Mouse (Mus musculus) cortical plate, adult 2 months (tissue): ENCODE results near the gene Dyrk3. TPM values are rescaled to one million over a fixed set of nuclear protein-coding genes. Genes with fewer than 3 reads are reported as not detected.

Source experiments
- H3K27ac ChIP-seq: fragments of 200-500 bp; 2 replicates; pipeline ENCODE4 v1.5.1; 2012; ENCODE audit warnings: low read length, control low read depth, inconsistent platforms; ENCODE audit not compliant: insufficient read depth
- H3K4me1 ChIP-seq: fragments of 200-500 bp; 2 replicates; pipeline ENCODE4 v1.6.1; 2011; ENCODE audit warnings: low read length; ENCODE audit not compliant: control insufficient read depth, insufficient read depth
- H3K4me3 ChIP-seq: fragments of 200-500 bp; 2 replicates; pipeline ENCODE4 v1.5.1; 2011; ENCODE audit warnings: mild to moderate bottlenecking, low read length, control low read depth; ENCODE audit not compliant: insufficient read depth
- CTCF ChIP-seq: fragments of 200-500 bp; IDR thresholded peaks from 2 replicates; pipeline ENCODE4 v1.5.1; 2011; ENCODE audit warnings: mild to moderate bottlenecking, control low read depth, low read length; ENCODE audit not compliant: insufficient read depth; ENCODE audit errors: extremely low read depth
- POLR2A ChIP-seq: fragments of 200-500 bp; IDR thresholded peaks from 2 replicates; pipeline ENCODE4 v1.6.1; 2011; ENCODE audit warnings: mild to moderate bottlenecking, low read length, control low read depth; ENCODE audit not compliant: insufficient read depth; ENCODE audit errors: extremely low read depth
- polyA plus RNA-seq: library from polyadenylated mRNA; depleted of rRNA; stranded (reverse); fragments of >200 nt; gene quantifications from 2 replicates; pipeline ENCODE4 v1.2.3, GENCODE M21; 2012

Dyrk3 gene
- polyA plus RNA-seq, 1 experiment: 6.2 TPM

GRCm38 (mm10) chr1:131119026-131119425 is 19.1 kb downstream of the Dyrk3 start:
- TF ChIP-seq POLR2A: no peak
- peak; percentile 27 for TF ChIP-seq CTCF
- no peak overlapping the region for H3K4me3 ChIP-seq
- no peak overlapping the region for H3K27ac ChIP-seq
- no peaks in the 10 kb centered on the region for H3K4me1 ChIP-seq

- Histone ChIP-seq H3K4me1 (no peaks in the 10 kb centered on the region), H3K27ac (no peak overlapping the region), H3K4me3 (no peak overlapping the region)
- TF ChIP-seq POLR2A: no peak
- no peak for TF ChIP-seq CTCF
Observed at GRCm38 (mm10) chr1:131118530-131118929, 19.6 kb downstream of the Dyrk3 start.

- no peaks in the 10 kb centered on the region for H3K4me1 ChIP-seq
- TF ChIP-seq POLR2A (no peak), CTCF (no peak)
- no peak overlapping the region for H3K4me3 ChIP-seq
- H3K27ac ChIP-seq: no peak overlapping the region; the same call in 1 of the 2 replicates
Observed at GRCm38 (mm10) chr1:131116430-131117011, 21.6 kb downstream of the Dyrk3 start.

- no peak for TF ChIP-seq POLR2A
- peak; percentile 95 for TF ChIP-seq CTCF
- Histone ChIP-seq H3K27ac (no peak overlapping the region), H3K4me3 (no peak overlapping the region), H3K4me1 (no peaks in the 10 kb centered on the region)
Observed at GRCm38 (mm10) chr1:131115932-131116331, 22.2 kb downstream of the Dyrk3 start.

GRCm38 (mm10) chr1:131112576-131112975 is 25.6 kb downstream of the Dyrk3 start:
- TF ChIP-seq CTCF (no peak), POLR2A (no peak)
- H3K27ac ChIP-seq: no peak overlapping the region

GRCm38 (mm10) chr1:131110525-131111106 is 27.5 kb downstream of the Dyrk3 start:
- H3K4me1 ChIP-seq: no peaks in the 10 kb centered on the region
- H3K4me3 ChIP-seq: no peak overlapping the region
- no peak overlapping the region for H3K27ac ChIP-seq
- TF ChIP-seq POLR2A (no peak), CTCF (no peak)

More at GRCm38 (mm10) chr1:131112576-131112975, 25.6 kb downstream of the Dyrk3 start:
- H3K4me3 ChIP-seq: no peak overlapping the region
- no peaks in the 10 kb centered on the region for H3K4me1 ChIP-seq

GRCm38 (mm10) chr1:131107575-131108308 is 30.4 kb downstream of the Dyrk3 start:
- no peak overlapping the region for H3K27ac ChIP-seq
- no peak overlapping the region for H3K4me3 ChIP-seq
- TF ChIP-seq POLR2A: no peak
- no peak for TF ChIP-seq CTCF
- peaks cover 2% of the 10 kb centered on the region; the same call in 1 of the 2 replicates for H3K4me1 ChIP-seq

- no peak overlapping the region for H3K4me3 ChIP-seq
- TF ChIP-seq CTCF (no peak), POLR2A (no peak)
- H3K27ac ChIP-seq: no peak overlapping the region
- H3K4me1 ChIP-seq: peaks cover 4% of the 10 kb centered on the region
Observed at GRCm38 (mm10) chr1:131103776-131104424, 34.2 kb downstream of the Dyrk3 start.

GRCm38 (mm10) chr1:131100808-131101207 is 37.3 kb downstream of the Dyrk3 start:
- Histone ChIP-seq H3K27ac (no peak overlapping the region), H3K4me3 (no peak overlapping the region), H3K4me1 (peaks cover 7% of the 10 kb centered on the region)
- no peak for TF ChIP-seq CTCF
- no peak for TF ChIP-seq POLR2A
